Comparison of ENCODE assay signal across 14 mouse cellular contexts in the genomic region with DNA sequence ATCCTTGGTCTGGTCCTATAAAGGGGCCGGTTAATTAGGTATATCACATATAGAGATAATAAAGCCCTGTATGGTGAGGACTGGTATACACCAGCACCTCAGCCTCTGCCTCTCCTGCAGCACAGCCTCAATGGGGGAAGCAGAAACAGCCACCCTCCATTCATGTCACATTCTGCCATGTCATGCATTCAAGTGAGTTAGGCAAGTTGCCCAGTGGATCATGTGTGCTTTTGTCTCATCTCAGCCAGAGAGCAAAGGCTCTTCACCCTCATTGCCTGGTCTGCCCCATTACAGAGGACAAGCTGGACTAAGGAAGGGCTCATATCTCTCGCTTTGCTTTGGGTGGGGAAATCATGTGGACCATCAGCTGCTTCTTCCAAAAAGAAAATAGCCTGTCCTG.
DNase-seq lines count a peak whose midpoint lies in the region; ATAC-seq lines count a peak whose summit lies in the region.
"Had no signal": no experiment of that assay in that cellular context is flagged by ENCODE, and none has a peak within 500 bp of the region (broad histone marks: within the 10 kb centered on the region; RNA-seq: fewer than 3 reads in every experiment).

No protein-coding gene starts in this region.

- no peak overlapping the region for H3K4me3 ChIP-seq in hindbrain, embryonic 14.5 days (replicated peaks; ENCODE audit: low read length)
- no peak overlapping the region for H3K4me3 ChIP-seq in hindbrain, embryonic 12.5 days
- H3K4me3 ChIP-seq: embryonic facial prominence, embryonic 13.5 days; hindbrain, embryonic 15.5 days; limb, embryonic 12.5 days had no signal

- no peaks in the 10 kb centered on the region for H3K4me1 ChIP-seq in hindbrain, embryonic 14.5 days (replicated peaks; ENCODE audit: control insufficient read depth, insufficient read depth, low read length)
- peaks cover 16% of the 10 kb centered on the region for H3K4me1 ChIP-seq in hindbrain, embryonic 12.5 days
- H3K4me1 ChIP-seq: hindbrain, embryonic 15.5 days had no signal

- no peak overlapping the region for H3K27ac ChIP-seq in hindbrain, embryonic 14.5 days
- no peak overlapping the region for H3K27ac ChIP-seq in hindbrain, embryonic 12.5 days
- H3K27ac ChIP-seq: embryonic facial prominence, embryonic 13.5 days; hindbrain, embryonic 15.5 days; limb, embryonic 12.5 days had no signal

- H3K9ac ChIP-seq in hindbrain, embryonic 14.5 days = no peak overlapping the region
- H3K9ac ChIP-seq in hindbrain, embryonic 12.5 days = no peak overlapping the region
- H3K9ac ChIP-seq: embryonic facial prominence, embryonic 13.5 days; hindbrain, embryonic 15.5 days; limb, embryonic 12.5 days had no signal

- H3K9me3 ChIP-seq in hindbrain, embryonic 14.5 days (ENCODE audit: control insufficient read depth, low read length) = no peaks in the 10 kb centered on the region
- H3K9me3 ChIP-seq in hindbrain, embryonic 12.5 days (replicated peaks) = peaks cover 7% of the 10 kb centered on the region; the same call in 1 of the 2 replicates
- H3K9me3 ChIP-seq: embryonic facial prominence, embryonic 13.5 days; hindbrain, embryonic 15.5 days; limb, embryonic 12.5 days had no signal

- WGBS in hindbrain, embryonic 14.5 days = 83% methylated on average over 2 of the region's 2 CpGs
- WGBS in hindbrain, embryonic 12.5 days = 91% methylated on average over 2 of the region's 2 CpGs

- no peaks in the 10 kb centered on the region for H3K27me3 ChIP-seq in hindbrain, embryonic 14.5 days (ENCODE audit: control insufficient read depth, insufficient read depth, low read length)
- no peaks in the 10 kb centered on the region for H3K27me3 ChIP-seq in hindbrain, embryonic 12.5 days
- H3K27me3 ChIP-seq: embryonic facial prominence, embryonic 13.5 days; hindbrain, embryonic 15.5 days; limb, embryonic 12.5 days had no signal

- no peak for ATAC-seq in hindbrain, embryonic 14.5 days (ENCODE audit: low FRiP score)
- ATAC-seq in hindbrain, embryonic 12.5 days (ENCODE audit: low FRiP score) = no peak
- ATAC-seq in granulocyte monocyte progenitor cell, adult 5-6 weeks (replicated peaks; ENCODE audit: poor library complexity, severe bottlenecking) = 0 out of 2 replicates have a peak, but pooled peaks have one; percentile 20
- peak; percentile 64 for ATAC-seq in megakaryocyte-erythroid progenitor cell, adult 5-6 weeks (replicated peaks; ENCODE audit: low FRiP score, low TSS enrichment, poor library complexity, severe bottlenecking)

- H3K36me3 ChIP-seq in hindbrain, embryonic 14.5 days (replicated peaks; ENCODE audit: control insufficient read depth, insufficient read depth) = no peaks in the 10 kb centered on the region
- no peaks in the 10 kb centered on the region for H3K36me3 ChIP-seq in hindbrain, embryonic 12.5 days
- H3K36me3 ChIP-seq: embryonic facial prominence, embryonic 13.5 days; hindbrain, embryonic 15.5 days; limb, embryonic 12.5 days had no signal

- DNase-seq in hindbrain, embryonic 14.5 days (ENCODE audit: low spot score) = peak; percentile 47
- DNase-seq in lung, postnatal 36 days = peak; percentile 36
- DNase-seq in lung, postnatal 14 days = no peak
- DNase-seq in gastrocnemius, adult 18-20 months (ENCODE audit: low spot score) = no peak
- DNase-seq: cerebellum, adult 9-10 months; layer of hippocampus, adult 9-11 months; spleen, adult 18-20 months; thymus, adult 18-20 months had no signal

- no peak overlapping the region for H3K4me2 ChIP-seq in hindbrain, embryonic 14.5 days (replicated peaks)
- no peak overlapping the region for H3K4me2 ChIP-seq in hindbrain, embryonic 12.5 days (replicated peaks)
- H3K4me2 ChIP-seq: embryonic facial prominence, embryonic 13.5 days; hindbrain, embryonic 15.5 days; limb, embryonic 12.5 days had no signal

Comparison
In these comparisons a context has a peak if more than half of its experiments do, and no peak if none do; other contexts are left out.
1. DNase-seq: peak in hindbrain, embryonic 14.5 days (single experiment) and lung, postnatal 36 days (single experiment); none in lung, postnatal 14 days (single experiment) and gastrocnemius, adult 18-20 months (single experiment).
2. ATAC-seq: peak in granulocyte monocyte progenitor cell, adult 5-6 weeks (single experiment) and megakaryocyte-erythroid progenitor cell, adult 5-6 weeks (single experiment); none in hindbrain, embryonic 14.5 days (single experiment) and hindbrain, embryonic 12.5 days (single experiment).